Mouse (Mus musculus) heart, embryonic 13.5 days (tissue): ENCODE measurements at regions not wholly inside any gene's neighbourhood (a gene's known extent, or its start where the extent isn't known, plus 50 kb on each side); places are given as distances from the start of the nearest gene placed in this dataset.

ENCODE experiments used
- ATAC-seq: fragments of 200-750 bp; cut with Nextera tagmentation; 2 replicates; pipeline ENCODE4 v1.8.0; 2017; ENCODE audit warnings: moderate TSS enrichment; ENCODE audit not compliant: insufficient number of reproducible peaks, low FRiP score, low TSS enrichment; ENCODE audit errors: extremely low read depth
- H3K27ac ChIP-seq: fragments of 300-500 bp; sonication (generic); replicated peaks from 2 replicates; pipeline ENCODE4 v1.5.1; 2015; ENCODE audit warnings: moderate library complexity, mild to moderate bottlenecking, inconsistent platforms
- H3K27me3 ChIP-seq: fragments of 300-500 bp; sonication (generic); replicated peaks from 2 replicates; pipeline ENCODE4 v1.6.1; 2015; ENCODE audit warnings: mild to moderate bottlenecking, inconsistent platforms
- H3K36me3 ChIP-seq: fragments of 300-500 bp; sonication (generic); 2 replicates; pipeline ENCODE4 v1.6.1; 2015; ENCODE audit warnings: mild to moderate bottlenecking, inconsistent platforms
- H3K4me1 ChIP-seq: fragments of 300-500 bp; sonication (generic); 2 replicates; pipeline ENCODE4 v1.6.1; 2015; ENCODE audit warnings: inconsistent platforms
- H3K4me2 ChIP-seq: fragments of 300-500 bp; sonication (generic); 2 replicates; pipeline ENCODE4 v1.6.1; 2015; ENCODE audit warnings: inconsistent platforms, mild to moderate bottlenecking, moderate library complexity
- H3K4me3 ChIP-seq: fragments of 300-500 bp; sonication (generic); 2 replicates; pipeline ENCODE4 v1.5.1; 2015; ENCODE audit warnings: moderate library complexity, mild to moderate bottlenecking, inconsistent platforms
- H3K9ac ChIP-seq: fragments of 300-500 bp; sonication (generic); 2 replicates; pipeline ENCODE4 v1.6.1; 2015; ENCODE audit warnings: inconsistent platforms, mild to moderate bottlenecking, moderate library complexity
- H3K9me3 ChIP-seq: fragments of 300-500 bp; sonication (generic); 2 replicates; pipeline ENCODE4 v1.6.1; 2016; ENCODE audit warnings: inconsistent platforms
- WGBS: fragments of 180-500 bp; shearing (Covaris S2); methylation state at CpG from one replicate; pipeline ENCODE4 v1.1.7; 2015; ENCODE audit warnings: mixed read lengths; 5-methylcytosine and 5-hydroxymethylcytosine counted together

DNA sequence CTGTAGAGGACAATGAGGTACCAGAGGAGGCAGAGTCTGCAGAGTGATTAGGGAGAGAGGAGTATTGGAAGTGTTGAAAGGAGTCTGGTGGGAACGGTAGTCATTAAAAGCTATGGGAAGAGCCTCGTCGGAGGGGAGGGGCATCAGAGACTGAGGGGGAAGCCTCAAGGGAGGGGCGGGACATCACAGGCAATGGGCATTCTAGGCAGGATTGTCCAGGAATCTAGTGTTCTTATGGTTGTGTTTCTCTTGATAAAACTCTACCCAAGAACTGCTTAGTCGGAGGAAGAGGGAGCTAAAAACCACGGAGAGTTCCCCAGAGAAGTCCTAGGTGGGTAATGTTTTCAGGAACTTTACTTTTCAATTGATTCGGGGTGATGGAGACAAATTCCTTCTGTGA lies 90.2 kb downstream of the Sec23ip start:
- H3K9ac ChIP-seq: no peak overlapping the region
- H3K27ac ChIP-seq: no peak overlapping the region
- no peaks in the 10 kb centered on the region for H3K9me3 ChIP-seq
- no peak for ATAC-seq
- WGBS: 35% methylated on average over 7 of the region's 7 CpGs
- H3K4me3 ChIP-seq: no peak overlapping the region
- H3K36me3 ChIP-seq: no peaks in the 10 kb centered on the region
- no peaks in the 10 kb centered on the region for H3K27me3 ChIP-seq
- no peak overlapping the region for H3K4me2 ChIP-seq
- H3K4me1 ChIP-seq: no peaks in the 10 kb centered on the region

DNA sequence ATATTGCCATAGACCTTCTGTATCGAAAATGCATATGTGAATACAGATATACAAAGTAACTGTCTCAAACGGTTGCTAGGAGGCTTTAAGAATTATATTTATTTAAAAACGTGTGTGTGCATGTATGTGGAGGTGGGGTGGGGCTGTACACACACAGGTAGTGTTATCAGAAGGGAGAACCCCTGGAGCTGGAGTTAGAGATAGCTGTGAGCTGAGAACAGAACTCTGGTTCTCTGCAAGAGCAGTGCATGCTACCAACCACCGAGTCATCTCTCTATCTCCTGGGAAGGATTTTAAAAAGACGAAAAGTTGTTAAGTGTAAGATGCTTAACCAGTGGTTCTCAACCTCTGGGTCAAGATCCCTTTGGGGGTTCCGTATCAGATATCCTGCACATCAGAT lies 91.7 kb downstream of the Sec23ip start:
- ATAC-seq: no peak
- Histone ChIP-seq H3K9ac (no peak overlapping the region), H3K4me2 (no peak overlapping the region), H3K4me3 (no peak overlapping the region), H3K27ac (no peak overlapping the region), H3K4me1 (no peaks in the 10 kb centered on the region), H3K27me3 (no peaks in the 10 kb centered on the region), H3K9me3 (no peaks in the 10 kb centered on the region), H3K36me3 (no peaks in the 10 kb centered on the region)
- 62% methylated on average over 6 of the region's 6 CpGs for WGBS

- no peaks in the 10 kb centered on the region for H3K27me3 ChIP-seq
- H3K27ac ChIP-seq: no peak overlapping the region
- no peaks in the 10 kb centered on the region for H3K9me3 ChIP-seq
- H3K36me3 ChIP-seq: no peaks in the 10 kb centered on the region
- 85% methylated on average over 10 of the region's 10 CpGs for WGBS
- ATAC-seq: no peak
- H3K9ac ChIP-seq: no peak overlapping the region
- H3K4me2 ChIP-seq: no peak overlapping the region
- no peak overlapping the region for H3K4me3 ChIP-seq
- H3K4me1 ChIP-seq: no peaks in the 10 kb centered on the region
Measured at GRCm38 (mm10) chr7:128842561-128842960, 97.8 kb downstream of the Sec23ip start.

DNA sequence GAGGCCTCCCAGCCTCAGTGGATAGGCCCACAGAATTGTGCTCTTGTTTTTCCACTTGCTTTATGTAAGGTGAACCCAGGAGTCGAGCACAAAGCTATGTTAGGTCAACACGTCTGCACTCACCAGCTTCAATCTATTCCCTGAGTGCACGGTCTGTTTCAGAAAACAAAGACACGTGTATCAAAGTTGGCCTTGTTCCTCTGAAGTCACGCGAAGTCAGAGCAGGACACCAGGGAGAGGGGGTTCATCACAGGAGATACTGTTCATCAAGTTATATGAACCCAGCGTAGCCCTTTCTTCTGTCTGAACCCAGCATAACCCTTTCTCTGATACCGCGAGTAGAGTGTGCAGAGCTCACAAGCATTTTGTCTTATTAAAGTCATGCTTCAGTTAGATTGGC lies 98.8 kb downstream of the Sec23ip start:
- no peak overlapping the region for H3K4me3 ChIP-seq
- no peak overlapping the region for H3K9ac ChIP-seq
- no peak overlapping the region for H3K27ac ChIP-seq
- no peaks in the 10 kb centered on the region for H3K9me3 ChIP-seq
- no peaks in the 10 kb centered on the region for H3K4me1 ChIP-seq
- H3K4me2 ChIP-seq: no peak overlapping the region
- no peaks in the 10 kb centered on the region for H3K27me3 ChIP-seq
- 79% methylated on average over 9 of the region's 9 CpGs for WGBS
- no peaks in the 10 kb centered on the region for H3K36me3 ChIP-seq
- no peak for ATAC-seq

GRCm38 (mm10) chr7:128849261-128849660 lies 104.5 kb downstream of the Sec23ip start:
- no peak overlapping the region for H3K9ac ChIP-seq
- H3K27ac ChIP-seq: no peak overlapping the region
- H3K27me3 ChIP-seq: no peaks in the 10 kb centered on the region
- no peak for ATAC-seq
- H3K4me3 ChIP-seq: no peak overlapping the region
- H3K4me1 ChIP-seq: peaks cover 6% of the 10 kb centered on the region
- peaks cover 7% of the 10 kb centered on the region; the same call in 1 of the 2 replicates for H3K9me3 ChIP-seq
- 40% methylated on average over 3 of the region's 3 CpGs for WGBS
- H3K4me2 ChIP-seq: no peak overlapping the region
- H3K36me3 ChIP-seq: no peaks in the 10 kb centered on the region

DNA sequence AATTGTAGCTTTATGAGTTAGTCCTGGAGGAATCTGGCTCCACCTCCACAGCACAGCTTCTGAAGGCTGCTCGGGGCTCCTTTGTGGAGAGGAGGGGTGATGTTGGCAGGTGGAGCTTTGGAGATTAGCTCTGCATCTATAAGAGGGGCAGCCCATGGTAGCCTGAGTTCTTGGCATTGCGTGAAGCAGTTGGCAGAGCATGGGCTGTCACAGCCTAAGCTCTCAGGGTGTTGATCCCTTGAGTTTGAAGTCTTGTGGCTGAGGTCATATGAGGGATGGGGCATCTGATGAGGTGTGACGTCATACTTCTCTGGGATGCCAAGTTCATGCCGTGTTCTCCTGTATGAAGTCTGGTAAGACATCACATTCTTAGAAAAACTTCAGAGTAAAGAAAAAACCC lies 109.5 kb downstream of the Sec23ip start:
- Histone ChIP-seq H3K4me3 (peak overlapping the region; percentile 19; the same call in 1 of the 2 replicates), H3K4me2 (peak overlapping the region; percentile 62), H3K27ac (no peak overlapping the region), H3K4me1 (peaks cover 15% of the 10 kb centered on the region), H3K9me3 (peaks cover 7% of the 10 kb centered on the region; the same call in 1 of the 2 replicates), H3K27me3 (no peaks in the 10 kb centered on the region), H3K9ac (no peak overlapping the region), H3K36me3 (no peaks in the 10 kb centered on the region)
- ATAC-seq: no peak
- 36% methylated on average over 4 of the region's 4 CpGs for WGBS

- peaks cover 15% of the 10 kb centered on the region for H3K4me1 ChIP-seq
- 17% methylated on average over 18 of the region's 18 CpGs for WGBS
- no peak for ATAC-seq
- H3K9ac ChIP-seq: 0 out of 2 replicates have a peak overlapping the region, but pooled peaks have one; percentile 47
- peak overlapping the region; percentile 62 for H3K4me2 ChIP-seq
- H3K9me3 ChIP-seq: peaks cover 4% of the 10 kb centered on the region; the same call in 1 of the 2 replicates
- no peaks in the 10 kb centered on the region for H3K27me3 ChIP-seq
- H3K4me3 ChIP-seq: peak overlapping the region; percentile 19
- H3K36me3 ChIP-seq: no peaks in the 10 kb centered on the region
- H3K27ac ChIP-seq: no peak overlapping the region
Measured at GRCm38 (mm10) chr7:128854690-128855343, 110.1 kb downstream of the Sec23ip start.

DNA sequence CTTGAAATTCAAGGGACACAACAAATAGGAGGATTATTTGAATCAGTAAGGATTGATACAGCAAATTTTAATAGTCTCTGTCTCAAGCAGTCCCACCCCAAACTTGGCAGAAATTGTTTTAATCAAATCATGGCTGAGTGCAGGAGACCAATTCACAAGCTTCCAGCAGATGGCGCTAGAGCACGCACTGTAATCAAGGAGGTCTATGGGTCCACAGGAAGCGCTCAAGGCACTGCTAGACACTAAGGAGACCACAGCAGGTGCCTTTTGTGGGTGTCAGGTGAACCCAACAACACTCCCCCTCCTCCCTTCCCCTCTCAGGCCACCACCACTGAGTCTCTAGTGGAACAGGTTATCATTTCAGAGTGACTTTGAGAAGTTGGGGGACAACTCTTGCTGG lies 115.4 kb downstream of the Sec23ip start:
- WGBS: 7% methylated on average over 3 of the region's 3 CpGs
- no peak for ATAC-seq
- Histone ChIP-seq H3K27me3 (0 out of 2 replicates have a peak, but pooled peaks cover 3% of the 10 kb centered on the region), H3K4me2 (no peak overlapping the region), H3K9me3 (no peaks in the 10 kb centered on the region), H3K4me1 (peaks cover under 1% of the 10 kb centered on the region; the same call in 1 of the 2 replicates), H3K27ac (no peak overlapping the region), H3K4me3 (no peak overlapping the region), H3K9ac (no peak overlapping the region), H3K36me3 (no peaks in the 10 kb centered on the region)

GRCm38 (mm10) chr7:128860709-128861108 lies 116.0 kb downstream of the Sec23ip start:
- ATAC-seq: no peak

GRCm38 (mm10) chr7:128861376-128861775 lies 116.6 kb downstream of the Sec23ip start:
- 74% methylated on average over 8 of the region's 8 CpGs for WGBS
- Histone ChIP-seq H3K36me3 (no peaks in the 10 kb centered on the region), H3K4me3 (no peak overlapping the region), H3K9me3 (no peaks in the 10 kb centered on the region), H3K27ac (no peak overlapping the region), H3K27me3 (0 out of 2 replicates have a peak, but pooled peaks cover 3% of the 10 kb centered on the region), H3K4me2 (no peak overlapping the region), H3K9ac (no peak overlapping the region), H3K4me1 (no peaks in the 10 kb centered on the region)
- no peak for ATAC-seq

More at GRCm38 (mm10) chr7:128860709-128861108, 116.0 kb downstream of the Sec23ip start:
- Histone ChIP-seq H3K4me2 (no peak overlapping the region), H3K4me3 (no peak overlapping the region), H3K27me3 (0 out of 2 replicates have a peak, but pooled peaks cover 3% of the 10 kb centered on the region), H3K9ac (no peak overlapping the region), H3K9me3 (no peaks in the 10 kb centered on the region), H3K27ac (no peak overlapping the region), H3K4me1 (no peaks in the 10 kb centered on the region), H3K36me3 (no peaks in the 10 kb centered on the region)
- WGBS: 61% methylated on average over 4 of the region's 4 CpGs

DNA sequence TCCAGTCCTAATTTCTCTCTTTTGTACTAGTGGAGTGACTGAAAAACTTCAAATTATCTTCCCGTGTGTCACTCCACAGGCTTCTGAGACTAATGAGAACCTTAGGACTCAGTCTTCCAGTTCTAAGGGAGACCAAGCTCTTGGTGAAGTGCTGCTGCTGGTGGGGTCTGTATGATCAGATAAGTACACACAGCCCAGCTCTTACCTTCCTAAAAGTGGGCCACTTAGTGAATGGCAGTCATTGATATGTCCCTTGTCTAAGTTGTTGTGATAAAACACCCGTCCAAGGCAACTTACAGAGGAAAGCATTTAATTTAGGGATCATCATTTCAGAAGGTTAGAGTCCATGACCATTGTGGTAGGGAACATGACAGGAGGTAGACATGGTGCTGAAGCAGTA lies 124.1 kb downstream of the Sec23ip start:
- H3K36me3 ChIP-seq: no peaks in the 10 kb centered on the region
- H3K9me3 ChIP-seq: no peaks in the 10 kb centered on the region
- no peak overlapping the region for H3K4me3 ChIP-seq
- WGBS: 53% methylated on average over 2 of the region's 2 CpGs
- ATAC-seq: no peak
- no peak overlapping the region for H3K4me2 ChIP-seq
- no peak overlapping the region for H3K27ac ChIP-seq
- no peak overlapping the region for H3K9ac ChIP-seq
- no peaks in the 10 kb centered on the region for H3K27me3 ChIP-seq
- no peaks in the 10 kb centered on the region for H3K4me1 ChIP-seq

DNA sequence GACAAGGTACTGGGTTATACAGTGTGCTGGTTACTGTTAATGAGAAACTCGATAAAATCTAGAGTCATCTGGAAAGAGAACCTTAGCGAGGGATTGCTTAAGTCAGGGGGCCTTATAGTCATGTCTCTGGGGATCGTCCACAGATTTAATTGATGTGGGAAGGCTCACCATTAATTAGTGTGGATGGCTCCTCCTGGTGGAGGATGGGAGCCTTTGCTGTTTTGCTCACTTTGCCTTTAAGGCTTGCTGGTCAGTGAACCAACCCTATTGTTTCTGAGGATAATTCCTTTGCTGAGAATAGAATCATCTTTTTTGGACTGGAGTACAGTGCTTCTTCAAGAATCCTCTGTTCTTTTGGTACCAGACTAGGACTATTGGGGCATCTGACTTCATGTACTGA lies 139.3 kb downstream of the Sec23ip start:
- H3K27me3 ChIP-seq: no peaks in the 10 kb centered on the region
- no peaks in the 10 kb centered on the region for H3K36me3 ChIP-seq
- H3K4me2 ChIP-seq: no peak overlapping the region
- H3K9ac ChIP-seq: no peak overlapping the region
- ATAC-seq: no peak
- WGBS: 61% methylated on average over 3 of the region's 3 CpGs
- no peak overlapping the region for H3K27ac ChIP-seq
- no peaks in the 10 kb centered on the region for H3K4me1 ChIP-seq
- H3K4me3 ChIP-seq: no peak overlapping the region
- 0 out of 2 replicates have a peak, but pooled peaks cover 3% of the 10 kb centered on the region for H3K9me3 ChIP-seq
